Mouse (Mus musculus) thymus, postnatal 0 days (tissue): ENCODE results near the gene Cbfa2t3. TPM values are rescaled to one million over a fixed set of nuclear protein-coding genes. Genes with fewer than 3 reads are reported as not detected.

Source experiments
- DNase-seq: peaks from one replicate; pipeline ENCODE4 v3.0.0-alpha.2; 2015; ENCODE audit warnings: low spot score
- polyA plus RNA-seq: library from polyadenylated mRNA; unstranded; fragments of >200 nt; fragmentation: Nextera tagmentation; extraction: Ambion mirVana; gene quantifications from 2 replicates; pipeline ENCODE4 v1.2.1, GENCODE M21; 2015

Gene Cbfa2t3
- polyA plus RNA-seq, 1 experiment from 2014 or later, result 16.7 TPM

- peak; percentile 98 for DNase-seq
Measured at GRCm38 (mm10) chr8:122611295-122612133, 87.4 kb downstream of the Cbfa2t3 start, which contains the start of the genes Galns and Trappc2l. Galns (minus strand) TSS chr8:122611463. Trappc2l (plus strand) TSS chr8:122611640.

- DNase-seq, result no peak
Measured at GRCm38 (mm10) chr8:122610612-122611277, 88.2 kb downstream of the Cbfa2t3 start.

- no peak for DNase-seq
Measured at GRCm38 (mm10) chr8:122610209-122610608, 88.7 kb downstream of the Cbfa2t3 start.

GRCm38 (mm10) chr8:122606810-122607209 is 92.1 kb downstream of the Cbfa2t3 start:
- DNase-seq, result no peak

GRCm38 (mm10) chr8:122605367-122605766 is 93.5 kb downstream of the Cbfa2t3 start:
- DNase-seq, result no peak

GRCm38 (mm10) chr8:122604640-122605039 is 94.3 kb downstream of the Cbfa2t3 start:
- no peak for DNase-seq

GRCm38 (mm10) chr8:122600666-122601065 is 98.2 kb downstream of the Cbfa2t3 start:
- DNase-seq, result no peak

GRCm38 (mm10) chr8:122596031-122596430 is 102.9 kb downstream of the Cbfa2t3 start:
- peak; percentile 57 for DNase-seq

- no peak for DNase-seq
Measured at GRCm38 (mm10) chr8:122593783-122594507, 105.0 kb downstream of the Cbfa2t3 start.

GRCm38 (mm10) chr8:122593240-122593639 is 105.7 kb downstream of the Cbfa2t3 start:
- DNase-seq, result no peak

- DNase-seq, result no peak
Measured at GRCm38 (mm10) chr8:122586749-122587148, 112.2 kb downstream of the Cbfa2t3 start.

- DNase-seq, result no peak
Measured at GRCm38 (mm10) chr8:122586171-122586570, 112.7 kb downstream of the Cbfa2t3 start.

GRCm38 (mm10) chr8:122585411-122585891 is 113.5 kb downstream of the Cbfa2t3 start:
- no peak for DNase-seq

- DNase-seq, result no peak
Measured at GRCm38 (mm10) chr8:122584981-122585380, 113.9 kb downstream of the Cbfa2t3 start.

GRCm38 (mm10) chr8:122580926-122581325 is 118.0 kb downstream of the Cbfa2t3 start:
- DNase-seq, result no peak

- DNase-seq, result no peak
Measured at GRCm38 (mm10) chr8:122579196-122579595, 119.7 kb downstream of the Cbfa2t3 start.

GRCm38 (mm10) chr8:122577116-122577515 is 121.8 kb downstream of the Cbfa2t3 start:
- DNase-seq, result no peak

GRCm38 (mm10) chr8:122576648-122577022 is 122.3 kb downstream of the Cbfa2t3 start, which contains the start of gene Aprt:
Aprt (minus strand) TSS chr8:122576909.
- DNase-seq, result peak; percentile 95

GRCm38 (mm10) chr8:122575735-122576647 is 122.9 kb downstream of the Cbfa2t3 start:
- DNase-seq, result no peak

GRCm38 (mm10) chr8:122575286-122575685 is 123.6 kb downstream of the Cbfa2t3 start:
- DNase-seq, result no peak
